Mouse (Mus musculus) bone marrow, adult 2 months (tissue): Measurements from ENCODE around the gene Robo4.

Source experiments
- CTCF ChIP-seq: fragments of 200-500 bp; IDR thresholded peaks from 2 replicates; pipeline ENCODE4 v1.5.1; 2011; ENCODE audit warnings: low read length, control low read depth; ENCODE audit not compliant: control insufficient read depth, insufficient read depth
- POLR2A ChIP-seq: fragments of 200-500 bp; IDR thresholded peaks from 2 replicates; pipeline ENCODE4 v1.6.1; 2011; ENCODE audit warnings: low read depth, mild to moderate bottlenecking, control low read depth, low read length, borderline replicate concordance; ENCODE audit not compliant: control insufficient read depth

GRCm38 (mm10) chr9:37414666-37415065, 13.0 kb downstream of the Robo4 start:
- TF ChIP-seq CTCF = no peak
- TF ChIP-seq POLR2A = no peak
